Mouse (Mus musculus): ENCODE results near the gene Zbtb32. TPM values are rescaled to one million over a fixed set of nuclear protein-coding genes. Genes with fewer than 3 reads are reported as not detected.

Zbtb32 gene
- total RNA-seq, 2 experiments from 2014 or later = not detected

GRCm38 (mm10) chr7:30549880-30550279 is 48.8 kb downstream of the Zbtb32 start:
- no peak for DNase-seq (ENCODE audit: low spot score in 2 of 2)

- DNase-seq (ENCODE audit: low spot score in 2 of 2) = no peak
These were observed 54.4 kb downstream of the Zbtb32 start for GRCm38 (mm10) chr7:30544327-30544726.

- DNase-seq (ENCODE audit: low spot score in 2 of 2) = no peak
These were observed 58.1 kb downstream of the Zbtb32 start for GRCm38 (mm10) chr7:30540572-30540971.

Small RNAs within 50 kb of the gene (microRNA-seq; reads per million reads assigned to microRNA genes)
- gene Gm38670 (not detected), gene Mir3569 (not detected)

Other genes starting within 250 kb of the Zbtb32 start
- gene Lrfn3, start 236.1 kb downstream of the Zbtb32 start, total RNA-seq (2021) = 1 to 10 TPM; 3.3 to 3.8 TPM
- gene Tyrobp, start 185.1 kb downstream of the Zbtb32 start, total RNA-seq (2021) = 10 to 100 TPM; 24.9 to 33.3 TPM
- gene Hcst, start 179.1 kb downstream of the Zbtb32 start, total RNA-seq (2021) = under 1 TPM in 1 of 2 experiments, not detected in 1; 0.74 TPM
- gene Nfkbid, start 177.2 kb downstream of the Zbtb32 start, total RNA-seq (2021) = under 1 TPM; 0.56 to 0.67 TPM
- 1 to 10 TPM; 3.5 to 4.2 TPM for gene Aplp1, start 153.4 kb downstream of the Zbtb32 start, total RNA-seq (2021)
- gene Kirrel2, start 141.2 kb downstream of the Zbtb32 start, total RNA-seq (2021) = under 1 TPM; 0.39 to 0.93 TPM
- not detected for gene Nphs1, start 140.6 kb downstream of the Zbtb32 start, total RNA-seq (2021)
- gene Prodh2, start 105.3 kb downstream of the Zbtb32 start, total RNA-seq (2021) = under 1 TPM in 1 of 2 experiments, not detected in 1; 0.44 TPM
- gene Arhgap33, start 63.8 kb downstream of the Zbtb32 start, total RNA-seq (2021) = 1 to 10 TPM; 9.6 to 9.8 TPM
- 100 to 1,000 TPM; 182 to 186 TPM for gene Hspb6, start 46.7 kb downstream of the Zbtb32 start, total RNA-seq (2021)
- gene Proser3, start 46.6 kb downstream of the Zbtb32 start, total RNA-seq (2021) = 10 to 100 TPM; 10.1 to 10.4 TPM
- 10 to 100 TPM; 17.3 to 18.6 TPM for gene Lin37, start 39.1 kb downstream of the Zbtb32 start, total RNA-seq (2021)
- 10 to 100 TPM; 55.6 to 62.4 TPM for gene U2af1l4, start 35.6 kb downstream of the Zbtb32 start, total RNA-seq (2021)
- gene Gm49396, start 35.6 kb downstream of the Zbtb32 start, total RNA-seq (2021) = 1 to 10 TPM; 2.6 to 2.9 TPM
- gene Psenen, start 35.3 kb downstream of the Zbtb32 start, total RNA-seq (2021) = 100 to 1,000 TPM in 1 of 2 experiments, 10 to 100 TPM in 1; 87.0 to 103 TPM
- 1 to 10 TPM; 1.5 to 1.7 TPM for gene Igflr1, start 33.5 kb downstream of the Zbtb32 start, total RNA-seq (2021)
- 10 to 100 TPM; 34.0 to 34.2 TPM for gene Kmt2b, start 10.2 kb downstream of the Zbtb32 start, total RNA-seq (2021)
- under 1 TPM; 0.32 to 0.67 TPM for gene Upk1a, start 13.9 kb upstream of the Zbtb32 start, total RNA-seq (2021)
- gene Cox6b1, start 27.2 kb upstream of the Zbtb32 start, total RNA-seq (2021) = 1,000 to 10,000 TPM; 1,025 to 1,032 TPM
- gene Etv2, start 36.9 kb upstream of the Zbtb32 start, total RNA-seq (2021) = not detected
- gene Rbm42, start 51.4 kb upstream of the Zbtb32 start, total RNA-seq (2021) = 10 to 100 TPM; 54.6 to 56.2 TPM
- 10 to 100 TPM in 1 of 2 experiments, 1 to 10 TPM in 1; 7.1 to 10.4 TPM for gene Haus5, start 66.1 kb upstream of the Zbtb32 start, total RNA-seq (2021)
- gene Pmis2, start 72.7 kb upstream of the Zbtb32 start, total RNA-seq (2021) = not detected
- not detected for gene 2200002J24Rik, start 100.0 kb upstream of the Zbtb32 start, total RNA-seq (2021)
- not detected for gene Atp4a, start 113.3 kb upstream of the Zbtb32 start, total RNA-seq (2021)
- gene Tmem147, start 130.6 kb upstream of the Zbtb32 start, total RNA-seq (2021) = 100 to 1,000 TPM; 144 to 145 TPM
- not detected for gene Gapdhs, start 144.8 kb upstream of the Zbtb32 start, total RNA-seq (2021)
- 1 to 10 TPM; 4.1 to 4.6 TPM for gene Sbsn, start 152.6 kb upstream of the Zbtb32 start, total RNA-seq (2021)
- 1 to 10 TPM in 1 of 2 experiments, under 1 TPM in 1; 0.86 to 1.2 TPM for gene Dmkn, start 164.8 kb upstream of the Zbtb32 start, total RNA-seq (2021)
- gene Krtdap, start 189.0 kb upstream of the Zbtb32 start, total RNA-seq (2021) = 10 to 100 TPM; 13.2 to 13.9 TPM
- gene Ffar2, start 224.9 kb upstream of the Zbtb32 start, total RNA-seq (2021) = 1 to 10 TPM; 1.8 to 2.5 TPM